Mouse (Mus musculus): Measurements from ENCODE around the gene Gm49373. TPM values are rescaled to one million over a fixed set of nuclear protein-coding genes. Genes with fewer than 3 reads are reported as not detected.

The Gm49373 gene
- polyA plus RNA-seq (2015; fragmentation: Nextera tagmentation; extraction: Ambion mirVana): 1.9 and 2.4 TPM in 2 replicates

GRCm38 (mm10) chr9:21073044-21073840 lies at the start of gene Gm49373, which contains the start of gene Fdx1l:
Gene Gm49373, minus strand, starts transcription at chr9:21073096.
Gene Fdx1l, minus strand, starts transcription at chr9:21073614.
- peak within 1 kb of the TSS; percentile 65 for H3K27ac ChIP-seq
- no peaks in the 10 kb centered on the region for H3K27me3 ChIP-seq (replicated peaks)
- H3K9ac ChIP-seq: peak within 1 kb of the TSS; percentile 73
- peaks cover 19% of the 10 kb centered on the region for H3K36me3 ChIP-seq (replicated peaks)
- 3% methylated on average over 58 of the region's 58 CpGs for WGBS
- peak within 1 kb of the TSS; percentile 84 for H3K4me2 ChIP-seq
- no peaks in the 10 kb centered on the region for H3K9me3 ChIP-seq
- ATAC-seq (replicated peaks): peak; percentile 95
- H3K4me1 ChIP-seq: peaks cover 22% of the 10 kb centered on the region
- H3K4me3 ChIP-seq: peak within 1 kb of the TSS; percentile 75

GRCm38 (mm10) chr9:21121483-21121882 lies 48.6 kb upstream of the Gm49373 start:
- Histone ChIP-seq H3K9ac (no peak overlapping the region), H3K9me3 (no peaks in the 10 kb centered on the region), H3K27ac (no peak overlapping the region), H3K36me3 (replicated peaks) (peaks cover 20% of the 10 kb centered on the region), H3K27me3 (replicated peaks) (no peaks in the 10 kb centered on the region), H3K4me3 (no peak overlapping the region), H3K4me2 (no peak overlapping the region), H3K4me1 (no peaks in the 10 kb centered on the region)
- ATAC-seq (replicated peaks): no peak
- WGBS: 90% methylated on average over 16 of the region's 16 CpGs

GRCm38 (mm10) chr9:21117073-21117472 lies 44.2 kb upstream of the Gm49373 start:
- no peaks in the 10 kb centered on the region for H3K27me3 ChIP-seq (replicated peaks)
- 85% methylated on average over 6 of the region's 6 CpGs for WGBS
- H3K4me2 ChIP-seq: no peak overlapping the region
- no peaks in the 10 kb centered on the region for H3K9me3 ChIP-seq
- no peak for ATAC-seq (replicated peaks)
- H3K9ac ChIP-seq: no peak overlapping the region
- H3K4me3 ChIP-seq: no peak overlapping the region
- no peak overlapping the region for H3K27ac ChIP-seq
- H3K4me1 ChIP-seq: no peaks in the 10 kb centered on the region
- H3K36me3 ChIP-seq (replicated peaks): 0 out of 2 replicates have a peak, but pooled peaks cover 7% of the 10 kb centered on the region

GRCm38 (mm10) chr9:21115105-21115504 lies 42.2 kb upstream of the Gm49373 start:
- Histone ChIP-seq H3K4me3 (no peak overlapping the region), H3K27ac (no peak overlapping the region), H3K4me1 (no peaks in the 10 kb centered on the region), H3K27me3 (replicated peaks) (no peaks in the 10 kb centered on the region), H3K4me2 (no peak overlapping the region), H3K9me3 (no peaks in the 10 kb centered on the region), H3K9ac (no peak overlapping the region), H3K36me3 (replicated peaks) (no peaks in the 10 kb centered on the region)
- WGBS: 89% methylated on average over 8 of the region's 8 CpGs
- ATAC-seq (replicated peaks): no peak

GRCm38 (mm10) chr9:21114190-21114589 lies 41.3 kb upstream of the Gm49373 start:
- WGBS: 95% methylated on average over 7 of the region's 7 CpGs
- H3K9me3 ChIP-seq: no peaks in the 10 kb centered on the region
- no peak overlapping the region for H3K4me3 ChIP-seq
- H3K9ac ChIP-seq: no peak overlapping the region
- no peak overlapping the region for H3K4me2 ChIP-seq
- no peak for ATAC-seq (replicated peaks)
- H3K27me3 ChIP-seq (replicated peaks): no peaks in the 10 kb centered on the region
- H3K36me3 ChIP-seq (replicated peaks): no peaks in the 10 kb centered on the region
- no peaks in the 10 kb centered on the region for H3K4me1 ChIP-seq
- H3K27ac ChIP-seq: no peak overlapping the region

- no peak overlapping the region for H3K27ac ChIP-seq
- H3K9me3 ChIP-seq: no peaks in the 10 kb centered on the region
- H3K36me3 ChIP-seq (replicated peaks): no peaks in the 10 kb centered on the region
- H3K9ac ChIP-seq: no peak overlapping the region
- no peaks in the 10 kb centered on the region for H3K27me3 ChIP-seq (replicated peaks)
- no peaks in the 10 kb centered on the region for H3K4me1 ChIP-seq
- H3K4me3 ChIP-seq: no peak overlapping the region
- no peak overlapping the region for H3K4me2 ChIP-seq
- 92% methylated on average over 6 of the region's 6 CpGs for WGBS
- ATAC-seq (replicated peaks): no peak
Measured at GRCm38 (mm10) chr9:21113751-21114150, 40.9 kb upstream of the Gm49373 start.

GRCm38 (mm10) chr9:21107607-21108237 lies 34.8 kb upstream of the Gm49373 start:
- no peaks in the 10 kb centered on the region for H3K27me3 ChIP-seq (replicated peaks)
- no peaks in the 10 kb centered on the region for H3K9me3 ChIP-seq
- no peak overlapping the region for H3K9ac ChIP-seq
- H3K4me1 ChIP-seq: no peaks in the 10 kb centered on the region
- H3K27ac ChIP-seq: no peak overlapping the region
- no peak overlapping the region for H3K4me2 ChIP-seq
- no peaks in the 10 kb centered on the region for H3K36me3 ChIP-seq (replicated peaks)
- WGBS: 43% methylated on average over 23 of the region's 23 CpGs
- H3K4me3 ChIP-seq: no peak overlapping the region
- ATAC-seq (replicated peaks): no peak

GRCm38 (mm10) chr9:21105760-21106564 lies 33.1 kb upstream of the Gm49373 start:
- ATAC-seq (replicated peaks): no peak
- Histone ChIP-seq H3K9ac (no peak overlapping the region), H3K4me1 (no peaks in the 10 kb centered on the region), H3K36me3 (replicated peaks) (no peaks in the 10 kb centered on the region), H3K27ac (no peak overlapping the region), H3K9me3 (no peaks in the 10 kb centered on the region), H3K4me2 (no peak overlapping the region), H3K4me3 (no peak overlapping the region), H3K27me3 (replicated peaks) (no peaks in the 10 kb centered on the region)
- 77% methylated on average over 5 of the region's 5 CpGs for WGBS

GRCm38 (mm10) chr9:21104814-21105213 lies 31.9 kb upstream of the Gm49373 start:
- H3K27ac ChIP-seq: no peak overlapping the region
- H3K36me3 ChIP-seq (replicated peaks): no peaks in the 10 kb centered on the region
- H3K9me3 ChIP-seq: no peaks in the 10 kb centered on the region
- H3K27me3 ChIP-seq (replicated peaks): no peaks in the 10 kb centered on the region
- H3K4me3 ChIP-seq: no peak overlapping the region
- ATAC-seq (replicated peaks): no peak
- 93% methylated on average over 6 of the region's 6 CpGs for WGBS
- H3K4me1 ChIP-seq: no peaks in the 10 kb centered on the region
- H3K9ac ChIP-seq: no peak overlapping the region
- no peak overlapping the region for H3K4me2 ChIP-seq

- Histone ChIP-seq H3K27ac (no peak overlapping the region), H3K4me2 (no peak overlapping the region), H3K4me3 (no peak overlapping the region), H3K9me3 (no peaks in the 10 kb centered on the region), H3K9ac (no peak overlapping the region), H3K4me1 (no peaks in the 10 kb centered on the region), H3K27me3 (replicated peaks) (no peaks in the 10 kb centered on the region), H3K36me3 (replicated peaks) (no peaks in the 10 kb centered on the region)
- ATAC-seq (replicated peaks): no peak
- 90% methylated on average over 2 of the region's 2 CpGs for WGBS
Measured at GRCm38 (mm10) chr9:21102076-21102475, 29.2 kb upstream of the Gm49373 start.

- Histone ChIP-seq H3K27me3 (replicated peaks) (no peaks in the 10 kb centered on the region), H3K4me2 (no peak overlapping the region), H3K9ac (no peak overlapping the region), H3K9me3 (no peaks in the 10 kb centered on the region), H3K27ac (no peak overlapping the region), H3K4me3 (no peak overlapping the region), H3K36me3 (replicated peaks) (no peaks in the 10 kb centered on the region), H3K4me1 (no peaks in the 10 kb centered on the region)
- WGBS: 37% methylated on average over 15 of the region's 15 CpGs
- ATAC-seq (replicated peaks): no peak
Measured at GRCm38 (mm10) chr9:21100447-21101161, 27.7 kb upstream of the Gm49373 start.

- Histone ChIP-seq H3K36me3 (replicated peaks) (no peaks in the 10 kb centered on the region), H3K9me3 (no peaks in the 10 kb centered on the region), H3K4me2 (no peak overlapping the region), H3K27ac (no peak overlapping the region), H3K9ac (no peak overlapping the region), H3K4me1 (no peaks in the 10 kb centered on the region), H3K4me3 (no peak overlapping the region), H3K27me3 (replicated peaks) (no peaks in the 10 kb centered on the region)
- no peak for ATAC-seq (replicated peaks)
- 86% methylated on average over 8 of the region's 8 CpGs for WGBS
Measured at GRCm38 (mm10) chr9:21097793-21098192, 24.9 kb upstream of the Gm49373 start.

Data from midbrain, embryonic 15.5 days (tissue).